Mouse (Mus musculus): ENCODE data around the gene Pigt. TPM values are rescaled to one million over a fixed set of nuclear protein-coding genes. Genes with fewer than 3 reads are reported as not detected.

The Pigt gene
- total RNA-seq, 2 experiments from 2014 or later = 28.7 to 32.6 TPM

GRCm38 (mm10) chr2:164486258-164487114, 10.8 kb upstream of the Pigt start:
- DNase-seq = peak; percentile 81 to 86

DNA sequence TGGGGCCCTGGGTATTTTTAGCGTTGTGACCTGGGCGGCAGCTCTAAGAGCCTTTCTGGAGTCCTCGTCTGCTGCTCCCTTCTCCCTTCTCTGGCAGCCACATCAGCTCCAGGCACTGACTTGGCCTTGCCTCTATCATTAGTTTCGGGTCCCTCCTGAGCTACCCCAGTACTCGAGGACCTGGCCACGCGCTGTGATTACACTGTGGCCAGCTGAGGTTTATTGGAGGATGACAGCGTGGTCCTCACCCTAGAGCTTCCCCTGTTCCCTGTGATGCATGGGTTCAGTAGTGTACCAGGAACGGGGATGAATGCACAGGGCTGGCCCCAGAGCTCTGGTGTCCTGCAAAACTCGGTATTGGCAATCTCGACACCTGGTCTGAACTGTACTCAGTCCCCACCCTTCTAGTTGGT, 10.2 kb upstream of the Pigt start:
- no peak for DNase-seq

GRCm38 (mm10) chr2:164487812-164488211, 9.5 kb upstream of the Pigt start:
- DNase-seq = no peak

- no peak for DNase-seq
Observed at GRCm38 (mm10) chr2:164494126-164494525, 3.2 kb upstream of the Pigt start.

DNA sequence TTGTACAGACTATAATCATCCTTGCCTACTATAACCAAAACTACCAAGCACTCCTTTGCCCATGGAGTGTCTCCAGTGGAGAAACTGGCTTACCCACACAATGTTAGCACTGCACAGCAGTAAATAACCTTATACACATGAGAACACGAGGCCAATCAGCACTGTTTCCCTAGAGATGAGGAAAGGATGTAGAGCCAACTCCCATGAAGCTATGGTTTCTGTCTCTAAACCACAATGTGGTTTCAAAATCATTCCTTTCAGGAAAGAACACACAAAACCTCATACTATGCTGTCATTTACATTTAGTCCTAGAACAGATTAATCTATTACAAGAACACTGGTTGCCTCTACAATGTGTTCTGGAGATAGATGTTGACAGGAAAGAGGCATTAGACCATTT, 989 bp upstream of the Pigt start:
- no peak for DNase-seq

DNA sequence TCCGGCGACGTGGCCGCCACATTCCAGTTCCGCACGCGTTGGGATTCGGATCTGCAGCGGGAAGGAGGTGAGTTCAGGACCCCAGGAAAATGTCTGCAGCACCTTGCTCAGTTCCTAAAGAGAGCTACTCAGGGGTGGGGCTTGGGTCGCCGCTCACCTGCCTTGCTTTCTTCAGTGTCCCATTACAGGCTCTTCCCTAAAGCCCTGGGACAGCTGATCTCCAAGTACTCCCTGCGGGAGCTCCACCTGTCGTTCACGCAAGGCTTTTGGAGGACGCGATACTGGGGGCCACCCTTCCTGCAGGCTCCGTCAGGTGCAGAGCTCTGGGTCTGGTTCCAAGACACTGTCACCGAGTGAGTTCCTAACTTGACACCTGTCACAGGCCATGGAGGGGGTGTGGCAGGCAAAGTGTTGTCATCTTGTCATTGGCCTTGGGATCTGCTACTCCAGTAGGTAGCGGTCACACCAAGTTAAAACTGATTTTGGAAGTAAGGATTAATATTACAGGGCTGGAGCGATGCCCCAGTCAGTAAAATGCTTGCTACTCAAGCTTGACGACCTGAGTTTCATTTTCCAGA, 460 bp downstream of the Pigt start:
- no peak for DNase-seq

DNA sequence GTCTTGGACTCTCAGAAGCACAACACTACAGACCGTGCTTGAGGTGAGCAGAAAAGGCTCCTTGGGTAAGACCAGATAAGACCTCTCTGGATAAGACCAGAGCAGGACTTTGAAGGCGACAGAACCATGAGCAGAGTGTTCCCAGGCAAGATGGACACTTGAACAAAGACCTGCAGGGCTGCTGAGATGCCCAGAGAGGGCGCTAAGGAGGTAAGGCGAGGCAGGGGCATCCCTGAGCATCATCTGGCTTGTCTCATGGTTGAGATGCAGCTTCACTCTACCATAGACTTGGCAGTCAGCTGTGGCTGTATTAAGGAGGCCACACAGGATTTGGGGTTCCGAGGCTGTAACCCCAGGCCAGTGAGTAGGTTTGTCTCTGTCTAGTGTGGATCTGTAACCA, 2.0 kb downstream of the Pigt start:
- DNase-seq = no peak

DNA sequence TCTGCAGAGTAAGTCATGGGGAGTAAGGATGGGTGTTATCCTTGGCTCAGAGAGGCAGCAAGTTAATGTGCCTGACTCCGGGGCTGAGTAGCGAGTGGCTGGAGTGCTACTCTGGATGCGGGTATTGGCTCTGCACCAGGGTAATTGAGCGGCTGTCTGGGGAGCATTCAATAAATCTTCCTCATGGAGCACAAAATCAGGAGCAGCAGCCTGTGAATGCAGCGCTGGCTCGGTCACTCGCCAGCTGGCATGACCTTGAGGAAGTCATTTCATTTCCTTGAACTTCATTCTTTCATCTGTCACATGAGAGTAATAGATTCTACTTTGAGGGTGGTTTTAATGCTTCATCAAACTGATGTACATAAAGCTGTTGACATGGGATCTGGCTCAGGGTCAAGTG, 3.2 kb downstream of the Pigt start:
- peak in 1 of 2 experiments; percentile 21 for DNase-seq

GRCm38 (mm10) chr2:164504919-164505318, 7.6 kb downstream of the Pigt start:
- no peak for DNase-seq

GRCm38 (mm10) chr2:164505619-164506347, 8.5 kb downstream of the Pigt start:
- DNase-seq = no peak

GRCm38 (mm10) chr2:164507811-164508210, 10.5 kb downstream of the Pigt start:
- no peak for DNase-seq

- no peak for DNase-seq
Observed at GRCm38 (mm10) chr2:164510621-164511190, 13.4 kb downstream of the Pigt start.

DNA sequence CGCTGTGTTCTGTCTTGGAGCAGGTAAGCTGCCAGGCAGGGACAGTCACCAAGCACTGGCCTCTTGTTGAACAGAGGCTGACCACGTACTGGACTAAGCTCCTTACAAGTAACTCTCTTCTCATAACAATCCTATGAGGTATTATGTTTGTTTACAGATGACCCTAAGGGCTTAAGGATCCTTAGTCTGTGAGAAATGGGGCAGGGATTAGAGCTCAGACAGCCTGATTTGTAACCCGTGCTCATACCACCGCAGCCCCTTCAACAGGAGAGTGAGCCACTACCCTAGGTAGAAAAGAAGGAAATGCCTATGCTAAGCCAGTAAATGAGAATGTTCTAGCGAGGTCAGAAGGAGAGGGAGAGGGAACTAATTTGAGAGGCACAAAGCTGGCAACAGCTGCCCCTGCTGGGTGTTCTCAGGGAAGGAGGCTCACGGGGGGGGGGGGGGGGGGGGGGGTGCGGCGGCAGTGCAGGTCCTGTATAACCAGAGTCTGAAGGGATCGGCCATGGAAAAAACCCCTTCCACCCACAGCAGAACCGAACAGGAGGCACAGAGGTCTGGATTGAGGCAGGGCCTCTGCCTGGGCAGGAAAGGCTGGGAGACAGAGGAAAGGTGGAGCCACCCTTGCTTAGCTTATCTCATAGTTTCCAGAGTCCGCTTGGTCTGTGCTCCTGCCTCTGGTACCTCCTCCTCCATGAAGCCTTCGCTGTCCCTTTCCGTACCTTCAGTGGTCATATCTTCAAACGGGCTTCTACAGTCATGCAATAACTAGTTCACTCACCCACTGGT, 15.0 kb downstream of the Pigt start:
- peak; percentile 22 to 64 for DNase-seq

DNA sequence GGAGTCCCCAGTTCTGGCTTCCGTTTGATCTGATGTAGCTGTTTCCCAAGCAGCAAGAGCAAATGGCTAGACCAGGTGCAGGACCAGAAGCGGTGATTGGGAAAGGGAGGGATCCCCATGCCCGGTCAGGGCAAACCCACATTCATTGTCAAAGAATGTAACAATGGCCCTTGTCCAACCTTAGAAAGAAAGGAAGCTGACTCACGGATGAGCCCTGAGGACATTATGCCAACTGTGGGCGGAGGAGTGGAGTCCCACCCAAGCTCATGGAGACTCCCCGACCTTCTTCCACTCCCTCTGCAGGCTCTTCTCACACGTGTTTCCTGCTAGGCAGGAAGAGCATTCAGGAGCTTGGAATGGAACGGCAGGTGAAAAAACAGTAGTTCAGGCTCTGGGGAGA, 16.1 kb downstream of the Pigt start:
- peak; percentile 61 to 87 for DNase-seq

DNA sequence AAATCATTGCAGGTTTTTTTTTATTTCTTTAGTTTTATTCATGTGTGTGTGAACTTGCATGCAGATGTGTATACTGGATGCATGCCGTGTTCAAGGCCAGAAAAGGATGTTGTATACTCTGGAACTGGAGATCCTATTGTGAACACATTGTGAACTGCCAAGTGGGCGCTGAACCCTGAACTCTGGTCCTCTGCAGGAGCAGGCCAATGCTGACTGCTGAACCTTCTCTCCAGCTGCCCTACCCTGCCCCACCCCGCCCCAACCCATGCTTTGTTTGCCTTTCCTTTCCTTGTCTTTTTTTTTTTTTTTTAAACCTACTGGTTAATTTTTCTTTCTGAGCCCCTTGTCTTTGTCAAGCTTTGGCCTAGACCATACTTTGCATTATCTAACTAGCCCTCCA, 17.6 kb downstream of the Pigt start:
- no peak for DNase-seq

DNA sequence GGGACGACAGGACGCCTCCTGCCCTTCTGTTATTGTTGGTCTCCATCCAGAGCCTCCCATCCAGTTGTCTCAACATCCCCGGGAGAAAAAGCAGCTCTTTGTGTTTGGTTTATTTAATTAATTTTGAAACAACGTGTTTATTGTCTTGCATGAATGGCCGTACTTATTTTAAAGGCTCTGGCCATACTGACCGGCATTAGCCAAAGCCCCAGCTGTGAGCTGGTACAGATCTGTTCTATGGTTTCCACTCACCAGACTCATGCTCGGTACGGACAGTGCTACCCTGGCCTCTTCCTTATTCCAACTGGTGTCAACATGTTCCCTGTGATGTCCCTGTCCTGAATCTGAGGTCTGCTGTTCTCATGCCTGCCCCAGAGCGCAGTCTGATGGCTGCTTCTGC, 18.6 kb downstream of the Pigt start:
- no peak for DNase-seq

DNA sequence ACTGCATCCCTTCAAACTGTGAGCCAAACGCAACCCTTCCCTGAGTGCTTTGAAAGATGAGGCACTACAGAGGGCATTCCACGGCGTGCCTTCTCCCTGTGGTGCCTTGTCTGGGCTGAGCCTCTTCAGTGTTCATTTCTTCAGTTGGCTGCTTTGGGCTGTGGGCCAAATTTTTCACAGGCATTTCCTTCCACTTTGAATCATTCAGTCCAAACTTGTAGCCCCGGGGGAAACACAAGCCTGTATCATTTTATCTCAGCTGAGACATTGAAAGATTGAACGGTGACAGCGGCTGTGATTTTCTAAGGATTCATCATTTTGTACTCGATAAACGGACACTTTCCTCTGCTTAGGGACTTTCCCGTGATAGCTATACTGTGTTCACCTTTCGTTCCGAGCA, 19.3 kb downstream of the Pigt start:
- no peak for DNase-seq

DNA sequence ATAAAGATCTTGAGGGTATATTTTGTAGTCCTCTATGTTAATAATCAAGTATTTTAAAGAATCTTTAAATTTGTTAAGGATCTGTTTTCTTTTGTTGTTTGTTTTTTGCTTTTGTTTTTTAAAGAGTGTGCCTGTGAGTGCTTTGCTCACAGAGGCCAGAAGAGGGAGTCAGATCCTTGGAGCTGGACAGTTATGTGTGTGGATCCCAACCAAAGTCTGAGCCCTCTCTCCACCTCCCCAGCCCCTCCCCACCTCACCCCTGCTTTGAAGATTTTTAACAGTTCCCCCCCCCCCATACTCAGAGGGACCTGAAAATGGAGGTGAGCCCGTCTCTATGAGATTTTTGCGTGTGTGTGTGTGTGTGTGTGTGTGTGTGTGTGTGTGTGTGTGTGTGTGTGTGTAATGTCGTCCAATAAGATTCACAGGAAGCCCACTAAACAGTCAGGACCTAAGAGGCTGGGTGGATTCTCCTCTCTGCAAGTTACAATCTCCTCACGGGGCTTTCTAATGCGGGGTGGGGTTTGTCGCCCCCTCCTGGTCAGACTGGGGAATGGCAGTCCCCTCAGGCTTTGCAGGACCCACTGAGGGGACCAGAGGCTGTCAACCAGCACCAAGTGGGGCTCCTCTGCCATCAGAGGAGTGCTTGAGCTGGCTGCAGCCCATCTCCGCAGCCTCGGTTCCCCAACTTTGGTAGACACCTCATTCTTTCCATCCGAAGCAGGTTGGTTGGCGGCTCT, 20.3 kb downstream of the Pigt start:
- peak; percentile 71 to 73 for DNase-seq

- no peak for DNase-seq
Observed at GRCm38 (mm10) chr2:164518266-164519170, 21.2 kb downstream of the Pigt start.

DNA sequence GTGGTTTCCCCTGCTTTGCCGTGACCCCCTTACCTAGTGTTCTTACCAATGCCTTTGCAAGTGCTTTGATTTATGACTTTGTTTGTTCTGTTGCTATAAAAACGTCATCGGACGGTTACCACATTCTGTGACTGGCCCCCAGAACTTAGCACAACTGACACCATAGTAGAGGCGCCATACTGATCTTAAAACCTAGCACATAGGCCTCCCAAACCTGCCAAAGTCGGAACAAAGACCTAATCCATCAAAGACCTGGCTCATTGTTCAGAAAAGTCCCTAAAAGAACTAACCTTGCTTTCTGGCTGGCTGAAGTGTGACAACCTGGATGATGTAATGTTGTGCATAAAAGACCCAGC, 21.8 kb downstream of the Pigt start:
- DNase-seq = no peak

Data from heart, adult 18-20 months (tissue).